Comparison of ENCODE assay signal across 9 mouse cellular contexts in genomic region chr3:129590548-129591226, GRCm38 (mm10). TPM values are rescaled to one million over a fixed set of nuclear protein-coding genes. Genes with fewer than 3 reads are reported as not detected.
DNase-seq lines count a peak whose midpoint lies in the region; ATAC-seq and TF ChIP-seq lines count a peak whose summit lies in the region.
"Had no signal": no experiment of that assay in that cellular context is flagged by ENCODE, and none has a peak within 500 bp of the region (broad histone marks: within the 10 kb centered on the region; RNA-seq: fewer than 3 reads in every experiment).

No protein-coding gene starts in this region.

- intact Hi-C loops in heart, postnatal 25 days (cut with DNase I), result no loop called here

- TF ChIP-seq CTCF in intestine, postnatal 0 days (IDR thresholded peaks at IDR 0.05; ENCODE audit: low read depth), result no peak

- peak overlapping the region; percentile 30; the same call in 1 of the 2 replicates for H3K27ac ChIP-seq in midbrain, embryonic 10.5 days (replicated peaks)
- H3K27ac ChIP-seq in intestine, postnatal 0 days (ENCODE audit: low read depth, low read length), result no peak overlapping the region

- peaks cover 31% of the 10 kb centered on the region for H3K4me1 ChIP-seq in midbrain, embryonic 10.5 days
- H3K4me1 ChIP-seq in intestine, postnatal 0 days (replicated peaks; ENCODE audit: control insufficient read depth, insufficient read depth, low read length), result peaks cover 4% of the 10 kb centered on the region; the same call in 1 of the 2 replicates

- no peak overlapping the region for H3K4me2 ChIP-seq in intestine, postnatal 0 days (replicated peaks; ENCODE audit: low read depth)

- 77% methylated on average over 17 of the region's 17 CpGs for WGBS in midbrain, embryonic 10.5 days
- 84% methylated on average over 17 of the region's 17 CpGs for WGBS in intestine, postnatal 0 days

- peaks cover 15% of the 10 kb centered on the region for H3K36me3 ChIP-seq in midbrain, embryonic 10.5 days
- H3K36me3 ChIP-seq in intestine, postnatal 0 days (ENCODE audit: control insufficient read depth, insufficient read depth), result no peaks in the 10 kb centered on the region; the same call in 1 of the 2 replicates

- ATAC-seq in intestine, postnatal 0 days, result no peak

- H3K9ac ChIP-seq in intestine, postnatal 0 days (ENCODE audit: low read depth, low read length), result no peak overlapping the region

- H3K27me3 ChIP-seq in midbrain, embryonic 10.5 days (ENCODE audit: low read depth, poor library complexity, severe bottlenecking), result no peaks in the 10 kb centered on the region
- no peaks in the 10 kb centered on the region for H3K27me3 ChIP-seq in intestine, postnatal 0 days (replicated peaks; ENCODE audit: control insufficient read depth, insufficient read depth, low read length)

- DNase-seq in heart, adult 18-20 months, result peak; percentile 25 to 31
- no peak for DNase-seq in heart, postnatal 25 days (ENCODE audit: low spot score)
- peak; percentile 29 to 37 for DNase-seq in cerebellum, postnatal 36 days
- DNase-seq in heart, postnatal 4 days, result peak; percentile 40
- DNase-seq in midbrain, embryonic 10.5 days (ENCODE audit: low spot score), result no peak
- peak; percentile 74 to 76 for DNase-seq in spleen, postnatal 36 days (ENCODE audit: low spot score in 2 of 2)
- no peak for DNase-seq in kidney, adult 8-10 months

- no peaks in the 10 kb centered on the region for H3K9me3 ChIP-seq in midbrain, embryonic 10.5 days (replicated peaks)
- no peaks in the 10 kb centered on the region for H3K9me3 ChIP-seq in intestine, postnatal 0 days (ENCODE audit: control insufficient read depth)

- H3K4me3 ChIP-seq in midbrain, embryonic 10.5 days, result no peak overlapping the region
- no peak overlapping the region for H3K4me3 ChIP-seq in intestine, postnatal 0 days (ENCODE audit: low read depth, low read length)
- H3K4me3 ChIP-seq: erythroblast, embryonic 14.5 days had no signal

RNA-seq across cellular contexts. Expression of gene Elovl6, which starts 58.5 kb away (rescaled TPM):
- total RNA-seq in heart, adult 18-20 months (2021), result 10 to 100 TPM in 1 of 2 experiments, under 1 TPM in 1; 0.65 to 13.4 TPM
- total RNA-seq in heart, postnatal 25 days (2021), result 1 to 10 TPM; 1.4 to 1.5 TPM
- 1 to 10 TPM; 3.7 TPM for total RNA-seq in heart, postnatal 4 days (2021)
- polyA plus RNA-seq in midbrain, embryonic 10.5 days (2016; fragmentation: Nextera tagmentation; extraction: Ambion mirVana), result 39.5 TPM in 2 replicates
- polyA plus RNA-seq in intestine, postnatal 0 days (2015; fragmentation: Nextera tagmentation; extraction: Ambion mirVana), result 34.5 and 36.5 TPM in 2 replicates

Comparison
In these comparisons a context has a peak if more than half of its experiments do, and no peak if none do; other contexts are left out.
1. DNase-seq: peak in heart, adult 18-20 months (2 of 2), cerebellum, postnatal 36 days (2 of 2), heart, postnatal 4 days (single experiment) and spleen, postnatal 36 days (2 of 2); none in heart, postnatal 25 days (single experiment), midbrain, embryonic 10.5 days (single experiment) and kidney, adult 8-10 months (0 of 2).